Mouse (Mus musculus) C2C12 (cell line): ENCODE results near the gene Ccdc157. TPM values are rescaled to one million over a fixed set of nuclear protein-coding genes. Genes with fewer than 3 reads are reported as not detected.
"Not testable (repeated sequence)": the region's sequence is repeated elsewhere in the genome, so short reads cannot be mapped to it uniquely, and the experiment has no call there.

ENCODE experiments used
- H3K27me3 ChIP-seq: one replicate; pipeline ENCODE4 v1.6.1; 2011; ENCODE audit not compliant: control insufficient read depth, insufficient read depth, insufficient read length
- H3K36me3 ChIP-seq: one replicate; pipeline ENCODE4 v1.6.1; 2011; ENCODE audit not compliant: control insufficient read depth, insufficient read depth
- H3K4me3 ChIP-seq: one replicate; pipeline ENCODE4 v1.5.1; 2011; ENCODE audit warnings: mild to moderate bottlenecking, control low read depth; ENCODE audit not compliant: poor library complexity, insufficient read depth, severe bottlenecking
- H3K79me2 ChIP-seq: one replicate; pipeline ENCODE4 v1.6.1; 2011; ENCODE audit not compliant: control insufficient read depth, insufficient read depth
- H3K79me3 ChIP-seq: one replicate; pipeline ENCODE4 v1.6.1; 2011; ENCODE audit warnings: low read depth, control low read depth
- H3ac ChIP-seq: one replicate; pipeline ENCODE3; 2011; ENCODE audit warnings: low read depth; ENCODE audit not compliant: control insufficient read depth, insufficient read length
- CEBPB ChIP-seq: IDR thresholded peaks from one replicate; pipeline ENCODE4 v1.6.1; 2011; ENCODE audit warnings: low read depth, mild to moderate bottlenecking, control low read depth, moderate library complexity
- CTCF ChIP-seq: IDR thresholded peaks from one replicate; pipeline ENCODE4 v1.5.1; 2011; ENCODE audit not compliant: control insufficient read depth, insufficient read depth, insufficient read length
- FOSL1 ChIP-seq: IDR thresholded peaks from one replicate; pipeline ENCODE4 v1.8.0; 2011; ENCODE audit warnings: mild to moderate bottlenecking, low read length; ENCODE audit not compliant: poor library complexity, insufficient read depth, severe bottlenecking
- MAX ChIP-seq: IDR thresholded peaks from one replicate; pipeline ENCODE4 v1.6.1; 2011; ENCODE audit warnings: mild to moderate bottlenecking, control low read depth
- MYOD1 ChIP-seq: IDR thresholded peaks from one replicate; pipeline ENCODE4 v1.6.1; 2011; ENCODE audit warnings: low read depth; ENCODE audit not compliant: control insufficient read depth, insufficient read length
- MYOG ChIP-seq: IDR thresholded peaks from one replicate; pipeline ENCODE4 v1.6.1; 2011; ENCODE audit not compliant: control insufficient read depth, insufficient read length; ENCODE audit errors: extremely low read depth
- USF1 ChIP-seq: IDR thresholded peaks from one replicate; pipeline ENCODE4 v1.6.1; 2011; ENCODE audit warnings: low read depth, mild to moderate bottlenecking, control low read depth, moderate library complexity
- polyA plus RNA-seq: library from polyadenylated mRNA; unstranded; fragments of >200 nt; fragmentation: generic; extraction: Trizol; gene quantifications from one replicate; pipeline ENCODE4 v1.2.1, GENCODE M21; 2012; ENCODE audit warnings: missing spikeins

Gene Ccdc157
- polyA plus RNA-seq, 1 experiment: 3.7 TPM

- Histone ChIP-seq H3K79me2 (peaks cover 38% of the 10 kb centered on the region), H3K27me3 (no peaks in the 10 kb centered on the region), H3K36me3 (peaks cover 7% of the 10 kb centered on the region), H3K79me3 (peaks cover 2% of the 10 kb centered on the region), H3K4me3 (no peak overlapping the region), H3ac (no peak overlapping the region)
- no peak for TF ChIP-seq MYOG
- TF ChIP-seq FOSL1: no peak
- TF ChIP-seq CEBPB: no peak
- TF ChIP-seq USF1: no peak
- no peak for TF ChIP-seq CTCF
- TF ChIP-seq MYOD1: no peak
- no peak for TF ChIP-seq MAX
These were observed 33.3 kb upstream of the Ccdc157 start for GRCm38 (mm10) chr11:4193420-4193819.

- H3K4me3 ChIP-seq: no peak overlapping the region
- peaks cover 45% of the 10 kb centered on the region for H3K79me2 ChIP-seq
- H3ac ChIP-seq: no peak overlapping the region
- TF ChIP-seq CTCF (no peak), MYOD1 (no peak), FOSL1 (no peak), CEBPB (no peak), MYOG (no peak), MAX (no peak), USF1 (no peak)
- peaks cover 7% of the 10 kb centered on the region for H3K36me3 ChIP-seq
- H3K79me3 ChIP-seq: peaks cover 2% of the 10 kb centered on the region
- H3K27me3 ChIP-seq: no peaks in the 10 kb centered on the region
These were observed 32.7 kb upstream of the Ccdc157 start for GRCm38 (mm10) chr11:4192757-4193156.

- no peak for TF ChIP-seq MAX
- no peak for TF ChIP-seq USF1
- TF ChIP-seq CTCF: no peak
- no peak for TF ChIP-seq CEBPB
- TF ChIP-seq MYOG: no peak
- no peak for TF ChIP-seq FOSL1
- TF ChIP-seq MYOD1: no peak
- Histone ChIP-seq H3K79me3 (no peaks in the 10 kb centered on the region), H3ac (no peak overlapping the region), H3K36me3 (peaks cover 7% of the 10 kb centered on the region), H3K79me2 (peaks cover 44% of the 10 kb centered on the region), H3K27me3 (no peaks in the 10 kb centered on the region), H3K4me3 (no peak overlapping the region)
These were observed 30.6 kb upstream of the Ccdc157 start for GRCm38 (mm10) chr11:4190677-4191076.

GRCm38 (mm10) chr11:4189182-4189581, 29.1 kb upstream of the Ccdc157 start:
- TF ChIP-seq MAX (no peak), FOSL1 (no peak), USF1 (no peak), MYOG (no peak), CEBPB (no peak), CTCF (no peak), MYOD1 (no peak)
- no peak overlapping the region for H3ac ChIP-seq
- H3K4me3 ChIP-seq: no peak overlapping the region
- H3K36me3 ChIP-seq: peaks cover 7% of the 10 kb centered on the region
- H3K27me3 ChIP-seq: no peaks in the 10 kb centered on the region
- H3K79me3 ChIP-seq: no peaks in the 10 kb centered on the region
- H3K79me2 ChIP-seq: peaks cover 42% of the 10 kb centered on the region

GRCm38 (mm10) chr11:4187318-4187700, 27.2 kb upstream of the Ccdc157 start:
- TF ChIP-seq FOSL1: no peak
- TF ChIP-seq CEBPB: no peak
- no peak for TF ChIP-seq MYOG
- no peak for TF ChIP-seq USF1
- TF ChIP-seq CTCF: no peak
- TF ChIP-seq MYOD1: no peak
- TF ChIP-seq MAX: no peak

GRCm38 (mm10) chr11:4186486-4187317, 26.6 kb upstream of the Ccdc157 start, which contains the start of gene Tbc1d10a:
Gene Tbc1d10a, plus strand, starts transcription at chr11:4186789.
- TF ChIP-seq USF1 (no peak), FOSL1 (no peak), CTCF (no peak), MAX (no peak), MYOG (no peak), CEBPB (no peak), MYOD1 (no peak)
- H3K36me3 ChIP-seq: peaks cover 16% of the 10 kb centered on the region
- H3K79me2 ChIP-seq: peaks cover 28% of the 10 kb centered on the region

More at GRCm38 (mm10) chr11:4187318-4187700, 27.2 kb upstream of the Ccdc157 start:
- Histone ChIP-seq H3K27me3 (no peaks in the 10 kb centered on the region), H3K79me3 (no peaks in the 10 kb centered on the region), H3K79me2 (peaks cover 34% of the 10 kb centered on the region), H3ac (peak overlapping the region; percentile 84), H3K4me3 (peak overlapping the region; percentile 67), H3K36me3 (peaks cover 10% of the 10 kb centered on the region)

GRCm38 (mm10) chr11:4185480-4185879, 25.4 kb upstream of the Ccdc157 start:
- H3K36me3 ChIP-seq: peaks cover 29% of the 10 kb centered on the region
- H3K79me2 ChIP-seq: peaks cover 24% of the 10 kb centered on the region
- H3ac ChIP-seq, H3K4me3 ChIP-seq, H3K79me3 ChIP-seq, H3K27me3 ChIP-seq: not testable (repeated sequence)

More at GRCm38 (mm10) chr11:4186486-4187317, 26.6 kb upstream of the Ccdc157 start, which contains the start of gene Tbc1d10a:
- H3K27me3 ChIP-seq: no peaks in the 10 kb centered on the region
- H3K79me3 ChIP-seq: no peaks in the 10 kb centered on the region
- peak within 1 kb of the TSS; percentile 84 for H3ac ChIP-seq
- peak within 1 kb of the TSS; percentile 67 for H3K4me3 ChIP-seq
